Mouse (Mus musculus) embryonic facial prominence, embryonic 11.5 days (tissue): ENCODE measurements around the gene Oca2. TPM values are rescaled to one million over a fixed set of nuclear protein-coding genes. Genes with fewer than 3 reads are reported as not detected.
A peak's percentile ranks its signal among the peaks of the same experiment; 100 is the strongest.

Experiments used
- ATAC-seq: fragments of 200-750 bp; cut with Nextera tagmentation; replicated peaks from 2 replicates; pipeline ENCODE4 v1.8.0; 2017; ENCODE audit warnings: low read depth; ENCODE audit not compliant: insufficient number of reproducible peaks, low FRiP score, low TSS enrichment
- DNase-seq: peaks from one replicate; pipeline ENCODE4 v3.0.0-alpha.2; 2015; ENCODE audit warnings: low spot score
- H3K27ac ChIP-seq: fragments of 300-500 bp; sonication (generic); replicated peaks from 2 replicates; pipeline ENCODE4 v1.5.1; 2014; ENCODE audit warnings: mild to moderate bottlenecking, low read depth, low read length, control low read depth
- H3K27me3 ChIP-seq: fragments of 300-500 bp; sonication (generic); 2 replicates; pipeline ENCODE4 v1.6.1; 2014; ENCODE audit warnings: mild to moderate bottlenecking, low read length, moderate library complexity, mixed read lengths; ENCODE audit not compliant: control insufficient read depth, insufficient read depth
- H3K36me3 ChIP-seq: fragments of 300-500 bp; sonication (generic); replicated peaks from 2 replicates; pipeline ENCODE4 v1.6.1; 2014; ENCODE audit warnings: low read depth, mild to moderate bottlenecking, low read length, moderate library complexity, mixed read lengths; ENCODE audit not compliant: control insufficient read depth, insufficient read depth
- H3K4me1 ChIP-seq: fragments of 300-500 bp; sonication (generic); 2 replicates; pipeline ENCODE4 v1.6.1; 2014; ENCODE audit warnings: low read length, mixed read lengths; ENCODE audit not compliant: control insufficient read depth, insufficient read depth
- H3K4me2 ChIP-seq: fragments of 300-500 bp; sonication (generic); 2 replicates; pipeline ENCODE4 v1.6.1; 2014; ENCODE audit warnings: low read depth, mild to moderate bottlenecking, control low read depth, low read length, moderate library complexity
- H3K4me3 ChIP-seq: fragments of 300-500 bp; sonication (generic); 2 replicates; pipeline ENCODE4 v1.5.1; 2014; ENCODE audit warnings: low read depth, low read length, control low read depth
- H3K9ac ChIP-seq: fragments of 300-500 bp; sonication (generic); replicated peaks from 2 replicates; pipeline ENCODE4 v1.6.1; 2014; ENCODE audit warnings: mild to moderate bottlenecking, control low read depth, low read length
- H3K9me3 ChIP-seq: fragments of 300-500 bp; sonication (generic); replicated peaks from 2 replicates; pipeline ENCODE4 v1.6.1; 2016; ENCODE audit warnings: mild to moderate bottlenecking, low read length, inconsistent platforms, mixed read lengths; ENCODE audit not compliant: control insufficient read depth
- WGBS: fragments of 180-500 bp; shearing (Covaris S2); extraction: QIAGEN DNeasy Blood & Tissue Kit; methylation state at CpG from one replicate; pipeline ENCODE4 v1.1.7; 2014; 5-methylcytosine and 5-hydroxymethylcytosine counted together
- polyA plus RNA-seq: library from polyadenylated mRNA; unstranded; fragments of >200 nt; fragmentation: Nextera tagmentation; extraction: Ambion mirVana; gene quantifications from 2 replicates; pipeline ENCODE4 v1.2.1, GENCODE M21; 2014

Gene Oca2
- polyA plus RNA-seq, 1 experiment from 2014 or later = 0.98 TPM

DNA sequence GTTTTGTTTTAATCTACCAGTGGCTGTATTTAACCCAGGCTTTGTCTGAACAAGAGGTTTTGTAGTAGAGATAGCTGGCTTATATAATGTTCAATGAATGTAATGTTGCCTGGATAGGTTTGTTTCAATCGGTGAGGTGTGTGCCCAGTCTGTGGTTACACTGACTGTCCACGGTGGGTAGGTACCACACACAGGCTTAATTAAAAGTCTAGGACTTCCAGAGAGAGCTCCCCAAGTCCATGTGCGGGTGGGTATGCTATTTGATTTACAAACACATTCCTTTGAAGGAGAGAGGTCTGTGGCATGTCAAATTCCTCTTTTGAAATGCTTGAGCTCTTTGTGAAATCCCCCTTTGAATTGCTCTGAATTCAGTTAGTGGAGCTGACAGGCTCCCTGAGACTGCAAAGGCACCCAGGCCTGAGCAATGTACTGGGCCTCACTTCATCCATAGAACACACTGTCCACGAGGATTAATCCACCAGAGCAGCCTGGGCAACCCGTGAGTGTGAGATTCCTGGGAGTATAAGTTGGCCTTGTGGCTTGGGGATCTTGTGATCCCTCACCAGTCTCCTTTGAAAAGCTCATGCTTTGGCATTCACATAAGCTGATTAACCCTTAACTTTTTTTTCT is 3.7 kb upstream of the Oca2 start:
- DNase-seq = peak; percentile 2
- no peaks in the 10 kb centered on the region for H3K9me3 ChIP-seq
- H3K9ac ChIP-seq = no peak overlapping the region
- no peaks in the 10 kb centered on the region for H3K36me3 ChIP-seq
- no peak overlapping the region for H3K4me3 ChIP-seq
- H3K27ac ChIP-seq = no peak overlapping the region
- no peak; the same call in 1 of the 2 replicates for ATAC-seq
- no peak overlapping the region for H3K4me2 ChIP-seq
- no peaks in the 10 kb centered on the region for H3K27me3 ChIP-seq
- WGBS = 51% methylated on average over 5 of the region's 5 CpGs
- H3K4me1 ChIP-seq = no peaks in the 10 kb centered on the region

DNA sequence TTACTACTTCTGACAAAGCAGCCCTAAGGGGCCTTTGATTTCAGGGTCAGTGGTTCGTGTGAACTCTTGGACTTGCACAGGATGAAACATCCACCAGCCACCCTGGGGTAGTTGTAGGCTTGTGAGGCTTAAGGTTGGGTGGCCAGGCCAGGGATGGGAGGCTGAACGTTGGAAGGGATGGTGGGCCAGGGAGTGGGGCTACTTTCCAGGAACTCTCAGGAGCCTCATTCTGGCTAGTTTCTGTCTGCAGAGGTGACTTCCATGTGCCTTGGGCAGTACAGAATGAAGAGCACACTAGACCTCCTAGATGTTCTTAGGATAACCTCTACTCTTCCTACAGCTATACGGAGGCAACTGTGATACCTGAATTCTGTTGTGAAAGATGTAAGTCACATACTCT is 2.9 kb upstream of the Oca2 start:
- DNase-seq (no peak), ATAC-seq (no peak)
- H3K4me3 ChIP-seq = no peak overlapping the region
- 77% methylated on average over 3 of the region's 3 CpGs for WGBS
- H3K27ac ChIP-seq = no peak overlapping the region
- H3K4me1 ChIP-seq = no peaks in the 10 kb centered on the region
- H3K9ac ChIP-seq = no peak overlapping the region
- no peak overlapping the region for H3K4me2 ChIP-seq
- H3K27me3 ChIP-seq = no peaks in the 10 kb centered on the region
- H3K9me3 ChIP-seq = no peaks in the 10 kb centered on the region
- no peaks in the 10 kb centered on the region for H3K36me3 ChIP-seq

DNA sequence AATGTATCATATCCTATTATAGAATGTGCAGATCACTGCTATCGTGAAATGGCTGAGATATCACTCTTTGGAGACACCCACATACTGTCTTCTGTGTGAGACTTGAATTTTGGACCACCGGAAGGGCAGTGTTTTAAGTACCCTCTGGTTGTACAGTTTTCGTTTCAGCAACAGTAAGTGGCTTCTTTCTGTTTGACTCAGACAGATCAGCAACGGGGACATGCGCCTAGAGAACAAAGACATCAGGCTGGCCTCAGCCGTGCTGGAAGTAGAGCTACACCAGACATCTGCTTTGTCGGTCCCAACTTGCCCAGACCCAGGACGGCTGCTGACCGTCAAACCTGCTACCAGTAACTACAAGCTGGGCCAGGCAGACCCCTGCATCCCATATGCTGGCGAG is 15.0 kb downstream of the Oca2 start:
- Histone ChIP-seq H3K36me3 (no peaks in the 10 kb centered on the region), H3K4me1 (no peaks in the 10 kb centered on the region), H3K27ac (no peak overlapping the region), H3K4me3 (no peak overlapping the region), H3K9ac (no peak overlapping the region), H3K4me2 (no peak overlapping the region), H3K27me3 (no peaks in the 10 kb centered on the region), H3K9me3 (no peaks in the 10 kb centered on the region)
- WGBS = 84% methylated on average over 10 of the region's 10 CpGs
- DNase-seq (no peak), ATAC-seq (no peak)

DNA sequence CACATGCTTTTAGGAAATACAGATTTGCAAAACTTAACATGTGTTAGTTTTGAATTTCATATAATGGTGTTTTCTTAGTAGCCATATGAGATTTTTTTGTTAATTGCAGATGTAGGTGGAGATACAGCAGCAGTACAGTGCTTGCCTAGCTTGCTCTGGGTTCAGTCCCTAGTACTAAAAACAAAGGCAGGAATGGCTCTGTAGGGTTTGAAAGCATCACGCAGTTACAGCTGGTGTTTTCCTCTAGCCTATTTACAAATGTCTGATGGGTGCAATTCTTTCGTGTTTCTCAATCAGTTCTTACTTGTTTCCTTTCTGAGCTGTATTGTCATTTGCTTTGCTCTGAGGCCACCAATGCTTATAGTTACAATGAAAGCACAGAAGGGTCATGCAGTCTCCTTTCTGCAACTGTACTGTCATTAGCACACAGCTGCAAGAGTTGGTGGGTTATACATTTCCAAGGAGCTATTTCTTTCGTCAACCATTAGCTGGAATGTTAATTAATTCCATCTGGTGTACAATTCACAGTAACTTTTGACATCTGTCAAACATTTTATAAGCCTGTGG is 18.4 kb downstream of the Oca2 start:
- H3K4me1 ChIP-seq = no peaks in the 10 kb centered on the region
- no peak for ATAC-seq
- H3K9me3 ChIP-seq = no peaks in the 10 kb centered on the region
- H3K4me2 ChIP-seq = no peak overlapping the region
- H3K27ac ChIP-seq = no peak overlapping the region
- WGBS = 50% methylated on average over 3 of the region's 3 CpGs
- H3K4me3 ChIP-seq = no peak overlapping the region
- H3K9ac ChIP-seq = no peak overlapping the region
- no peaks in the 10 kb centered on the region for H3K27me3 ChIP-seq
- H3K36me3 ChIP-seq = no peaks in the 10 kb centered on the region
- DNase-seq = peak; percentile 5

DNA sequence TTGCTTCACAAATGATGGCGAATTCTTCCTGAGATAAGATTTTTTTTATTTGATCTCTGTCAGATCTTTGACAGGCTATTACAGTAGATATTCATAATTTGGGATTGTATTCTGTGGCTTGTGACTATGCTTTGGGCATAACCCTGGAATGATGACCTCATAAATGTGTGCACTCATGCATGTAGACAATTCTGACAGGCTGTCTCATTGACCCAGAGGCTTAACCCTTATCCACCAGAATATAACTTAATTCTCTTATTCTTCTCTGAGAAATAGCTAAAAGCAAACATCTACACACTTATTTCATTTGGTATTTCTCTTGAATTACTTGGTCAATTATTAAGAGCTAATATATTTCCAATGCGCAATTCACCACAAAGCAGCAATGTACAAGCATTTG is 37.9 kb downstream of the Oca2 start:
- Histone ChIP-seq H3K27me3 (no peaks in the 10 kb centered on the region), H3K9ac (no peak overlapping the region), H3K4me2 (no peak overlapping the region), H3K4me3 (no peak overlapping the region), H3K36me3 (no peaks in the 10 kb centered on the region), H3K27ac (no peak overlapping the region), H3K9me3 (no peaks in the 10 kb centered on the region), H3K4me1 (no peaks in the 10 kb centered on the region)
- 89% methylated on average over 2 of the region's 2 CpGs for WGBS
- ATAC-seq (no peak), DNase-seq (no peak)

DNA sequence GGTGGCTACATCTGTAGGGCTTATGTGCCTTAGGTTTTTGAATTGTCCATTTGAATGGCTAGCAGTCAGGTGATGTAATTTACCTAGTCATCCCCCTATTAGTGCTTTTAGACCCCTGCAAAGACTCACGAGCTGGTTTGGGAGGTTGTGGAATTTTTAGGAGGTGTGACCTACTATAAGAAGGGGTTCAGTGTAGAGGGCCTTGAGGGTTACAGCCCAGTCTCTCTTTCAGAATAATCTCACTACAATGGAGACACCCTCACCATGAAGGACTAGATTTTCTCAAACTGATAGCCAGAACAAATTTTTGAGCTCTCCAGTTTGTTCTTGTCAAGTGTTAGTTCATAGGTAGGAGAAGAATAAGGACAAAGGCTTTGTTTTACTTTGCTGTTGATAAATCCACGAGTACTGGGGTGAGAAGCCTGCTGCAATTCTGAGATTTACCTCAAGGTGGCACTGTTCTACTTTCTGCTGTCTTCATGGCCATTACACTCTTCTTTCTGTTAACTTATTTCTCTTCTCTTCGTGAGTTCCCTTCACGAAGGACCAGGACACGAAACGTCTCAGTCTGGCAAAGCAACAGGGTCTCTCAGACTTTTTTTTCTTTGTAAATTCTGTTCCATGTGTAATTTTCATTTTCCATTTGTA is 52.0 kb downstream of the Oca2 start:
- no peak overlapping the region for H3K9ac ChIP-seq
- H3K36me3 ChIP-seq = no peaks in the 10 kb centered on the region
- H3K9me3 ChIP-seq = no peaks in the 10 kb centered on the region
- ATAC-seq (no peak), DNase-seq (peak; percentile 79)
- H3K4me1 ChIP-seq = no peaks in the 10 kb centered on the region
- H3K27me3 ChIP-seq = no peaks in the 10 kb centered on the region
- H3K27ac ChIP-seq = no peak overlapping the region
- no peak overlapping the region for H3K4me3 ChIP-seq
- no peak overlapping the region for H3K4me2 ChIP-seq
- 62% methylated on average over 6 of the region's 6 CpGs for WGBS

DNA sequence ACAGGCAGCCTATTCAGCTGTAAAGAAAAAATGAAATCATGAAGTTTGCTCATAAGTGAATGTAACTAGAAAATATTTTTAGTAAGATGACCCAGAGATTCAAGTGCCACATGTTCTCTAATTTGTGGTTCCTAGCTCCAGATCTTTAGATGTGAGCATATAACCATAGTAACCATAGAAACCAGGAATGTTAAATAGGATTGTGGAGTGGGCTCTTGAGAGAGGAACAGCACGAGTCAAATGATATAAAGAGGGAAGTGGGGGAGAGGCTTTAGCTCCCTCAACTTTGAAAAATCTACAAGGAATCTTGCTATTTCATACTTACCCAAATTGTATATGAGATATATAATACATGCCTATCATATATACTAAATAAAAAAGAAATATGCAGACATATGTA is 64.8 kb downstream of the Oca2 start:
- Histone ChIP-seq H3K27me3 (no peaks in the 10 kb centered on the region), H3K9ac (no peak overlapping the region), H3K4me2 (no peak overlapping the region), H3K27ac (no peak overlapping the region), H3K36me3 (no peaks in the 10 kb centered on the region), H3K4me3 (no peak overlapping the region), H3K9me3 (no peaks in the 10 kb centered on the region), H3K4me1 (no peaks in the 10 kb centered on the region)
- DNase-seq (no peak), ATAC-seq (no peak)
- 31% methylated on average over 1 of the region's 1 CpGs for WGBS

DNA sequence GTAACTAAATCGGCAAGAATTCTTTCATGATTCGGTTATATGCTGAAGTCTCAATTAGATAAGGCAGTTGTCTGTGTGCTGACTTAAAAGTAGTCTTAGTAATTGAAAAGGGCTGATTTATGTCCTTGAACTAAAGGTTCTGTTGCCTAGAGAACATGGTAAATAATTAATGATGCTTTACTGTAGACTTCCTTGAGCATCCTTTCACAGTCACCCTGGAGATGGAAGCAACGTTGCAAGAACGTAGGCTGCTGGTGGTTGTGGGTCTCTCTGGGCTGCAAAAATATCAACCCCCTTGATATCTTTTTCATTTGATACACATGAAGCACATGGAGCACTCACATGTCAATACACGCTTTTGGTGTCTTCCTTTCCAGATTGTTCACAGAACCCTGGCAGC is 74.8 kb downstream of the Oca2 start:
- Histone ChIP-seq H3K36me3 (no peaks in the 10 kb centered on the region), H3K4me3 (no peak overlapping the region), H3K9me3 (no peaks in the 10 kb centered on the region), H3K4me2 (no peak overlapping the region), H3K4me1 (no peaks in the 10 kb centered on the region), H3K27ac (no peak overlapping the region), H3K9ac (no peak overlapping the region), H3K27me3 (no peaks in the 10 kb centered on the region)
- no peak for ATAC-seq
- 86% methylated on average over 5 of the region's 5 CpGs for WGBS
- no peak for DNase-seq
